Mouse (Mus musculus): Measurements from ENCODE around the gene Gpatch4. TPM values are rescaled to one million over a fixed set of nuclear protein-coding genes. Genes with fewer than 3 reads are reported as not detected.
A peak's percentile ranks its signal among the peaks of the same experiment; 100 is the strongest.

Gpatch4 gene
- polyA plus RNA-seq, 1 experiment from 2014 or later, result 23.9 TPM

- no peak within 1 kb of the TSS for H3K4me2 ChIP-seq
- H3K27ac ChIP-seq (ENCODE audit: low read depth, low read length), result no peak within 1 kb of the TSS
- no peak for ATAC-seq (replicated peaks; ENCODE audit: insufficient number of reproducible peaks, low FRiP score, low TSS enrichment)
- H3K9ac ChIP-seq (ENCODE audit: low read depth, low read length), result no peak within 1 kb of the TSS
- H3K27me3 ChIP-seq (ENCODE audit: control insufficient read depth, insufficient read depth, low read length), result peaks cover 72% of the 10 kb centered on the region
- peaks cover 9% of the 10 kb centered on the region for H3K4me1 ChIP-seq (ENCODE audit: control insufficient read depth, insufficient read depth, low read length)
- no peaks in the 10 kb centered on the region for H3K36me3 ChIP-seq (ENCODE audit: control insufficient read depth, insufficient read depth, low read length)
- 47% methylated on average over 5 of the region's 5 CpGs for WGBS (ENCODE audit: insufficient replicate concordance)
- H3K9me3 ChIP-seq (replicated peaks; ENCODE audit: control insufficient read depth, low read length), result peaks cover 7% of the 10 kb centered on the region; the same call in 1 of the 2 replicates
- no peak within 1 kb of the TSS for H3K4me3 ChIP-seq (ENCODE audit: low read depth, low read length)
These were observed 15.3 kb upstream of the Gpatch4 start, which contains the start of gene Hapln2 for GRCm38 (mm10) chr3:88027434-88028186. TSS of gene Hapln2 (minus strand) at chr3:88027583.

GRCm38 (mm10) chr3:88030608-88031395 lies 12.1 kb upstream of the Gpatch4 start:
- no peak for ATAC-seq (replicated peaks; ENCODE audit: insufficient number of reproducible peaks, low FRiP score, low TSS enrichment)
- H3K4me3 ChIP-seq (ENCODE audit: low read depth, low read length), result no peak overlapping the region
- H3K27ac ChIP-seq (ENCODE audit: low read depth, low read length), result no peak overlapping the region
- 0 out of 2 replicates have a peak overlapping the region, but pooled peaks have one; percentile 10 for H3K9ac ChIP-seq (ENCODE audit: low read depth, low read length)
- 16% methylated on average over 19 of the region's 19 CpGs for WGBS (ENCODE audit: insufficient replicate concordance)
- H3K27me3 ChIP-seq (ENCODE audit: control insufficient read depth, insufficient read depth, low read length), result peaks cover 42% of the 10 kb centered on the region
- H3K4me1 ChIP-seq (ENCODE audit: control insufficient read depth, insufficient read depth, low read length), result no peaks in the 10 kb centered on the region
- no peaks in the 10 kb centered on the region for H3K36me3 ChIP-seq (ENCODE audit: control insufficient read depth, insufficient read depth, low read length)
- peaks cover 7% of the 10 kb centered on the region; the same call in 1 of the 2 replicates for H3K9me3 ChIP-seq (replicated peaks; ENCODE audit: control insufficient read depth, low read length)
- H3K4me2 ChIP-seq, result peak overlapping the region; percentile 23; the same call in 1 of the 2 replicates

GRCm38 (mm10) chr3:88033506-88033905 lies 9.4 kb upstream of the Gpatch4 start:
- ATAC-seq (replicated peaks; ENCODE audit: insufficient number of reproducible peaks, low FRiP score, low TSS enrichment), result no peak
- H3K27me3 ChIP-seq (ENCODE audit: control insufficient read depth, insufficient read depth, low read length), result peaks cover 28% of the 10 kb centered on the region
- WGBS (ENCODE audit: insufficient replicate concordance), result 52% methylated on average over 5 of the region's 5 CpGs

GRCm38 (mm10) chr3:88035561-88036293 lies 7.2 kb upstream of the Gpatch4 start:
- 62% methylated on average over 1 of the region's 1 CpGs for WGBS (ENCODE audit: insufficient replicate concordance)
- Histone ChIP-seq H3K4me1 (ENCODE audit: control insufficient read depth, insufficient read depth, low read length) (no peaks in the 10 kb centered on the region), H3K36me3 (ENCODE audit: control insufficient read depth, insufficient read depth, low read length) (no peaks in the 10 kb centered on the region), H3K27me3 (ENCODE audit: control insufficient read depth, insufficient read depth, low read length) (peaks cover 23% of the 10 kb centered on the region), H3K9ac (ENCODE audit: low read depth, low read length) (no peak overlapping the region), H3K4me2 (no peak overlapping the region), H3K27ac (ENCODE audit: low read depth, low read length) (no peak overlapping the region), H3K9me3 (replicated peaks; ENCODE audit: control insufficient read depth, low read length) (no peaks in the 10 kb centered on the region), H3K4me3 (ENCODE audit: low read depth, low read length) (no peak overlapping the region)
- ATAC-seq (replicated peaks; ENCODE audit: insufficient number of reproducible peaks, low FRiP score, low TSS enrichment), result no peak

More at GRCm38 (mm10) chr3:88033506-88033905, 9.4 kb upstream of the Gpatch4 start:
- Histone ChIP-seq H3K4me2 (no peak overlapping the region), H3K9ac (ENCODE audit: low read depth, low read length) (no peak overlapping the region), H3K27ac (ENCODE audit: low read depth, low read length) (no peak overlapping the region), H3K4me1 (ENCODE audit: control insufficient read depth, insufficient read depth, low read length) (no peaks in the 10 kb centered on the region), H3K4me3 (ENCODE audit: low read depth, low read length) (no peak overlapping the region), H3K9me3 (replicated peaks; ENCODE audit: control insufficient read depth, low read length) (no peaks in the 10 kb centered on the region), H3K36me3 (ENCODE audit: control insufficient read depth, insufficient read depth, low read length) (no peaks in the 10 kb centered on the region)

- Histone ChIP-seq H3K4me2 (no peak overlapping the region), H3K4me3 (ENCODE audit: low read depth, low read length) (no peak overlapping the region), H3K9me3 (replicated peaks; ENCODE audit: control insufficient read depth, low read length) (no peaks in the 10 kb centered on the region), H3K36me3 (ENCODE audit: control insufficient read depth, insufficient read depth, low read length) (peaks cover 11% of the 10 kb centered on the region), H3K9ac (ENCODE audit: low read depth, low read length) (no peak overlapping the region), H3K27me3 (ENCODE audit: control insufficient read depth, insufficient read depth, low read length) (no peaks in the 10 kb centered on the region), H3K27ac (ENCODE audit: low read depth, low read length) (no peak overlapping the region), H3K4me1 (ENCODE audit: control insufficient read depth, insufficient read depth, low read length) (0 out of 2 replicates have a peak, but pooled peaks cover 3% of the 10 kb centered on the region)
- no peak for ATAC-seq (replicated peaks; ENCODE audit: insufficient number of reproducible peaks, low FRiP score, low TSS enrichment)
- 65% methylated on average over 3 of the region's 3 CpGs for WGBS (ENCODE audit: insufficient replicate concordance)
These were observed 6.6 kb downstream of the Gpatch4 start for GRCm38 (mm10) chr3:88049532-88049931.

GRCm38 (mm10) chr3:88057030-88057429 lies 14.1 kb downstream of the Gpatch4 start:
- H3K9ac ChIP-seq (ENCODE audit: low read depth, low read length), result no peak overlapping the region; the same call in 1 of the 2 replicates

GRCm38 (mm10) chr3:88057902-88058696 lies 15.2 kb downstream of the Gpatch4 start, which contains the start of gene Naxe:
TSS of gene Naxe (minus strand) at chr3:88058495.
- H3K9ac ChIP-seq (ENCODE audit: low read depth, low read length), result peak within 1 kb of the TSS; percentile 81
- H3K27ac ChIP-seq (ENCODE audit: low read depth, low read length), result peak within 1 kb of the TSS; percentile 36
- H3K4me3 ChIP-seq (ENCODE audit: low read depth, low read length), result peak within 1 kb of the TSS; percentile 79
- H3K36me3 ChIP-seq (ENCODE audit: control insufficient read depth, insufficient read depth, low read length), result peaks cover 7% of the 10 kb centered on the region
- no peaks in the 10 kb centered on the region for H3K27me3 ChIP-seq (ENCODE audit: control insufficient read depth, insufficient read depth, low read length)
- peak; percentile 86 for ATAC-seq (replicated peaks; ENCODE audit: insufficient number of reproducible peaks, low FRiP score, low TSS enrichment)
- WGBS (ENCODE audit: insufficient replicate concordance), result 1% methylated on average over 60 of the region's 60 CpGs
- H3K9me3 ChIP-seq (replicated peaks; ENCODE audit: control insufficient read depth, low read length), result no peaks in the 10 kb centered on the region
- peak within 1 kb of the TSS; percentile 96 for H3K4me2 ChIP-seq
- peaks cover 11% of the 10 kb centered on the region for H3K4me1 ChIP-seq (ENCODE audit: control insufficient read depth, insufficient read depth, low read length)

More at GRCm38 (mm10) chr3:88057030-88057429, 14.1 kb downstream of the Gpatch4 start:
- H3K4me3 ChIP-seq (ENCODE audit: low read depth, low read length), result no peak overlapping the region; the same call in 1 of the 2 replicates
- no peaks in the 10 kb centered on the region for H3K9me3 ChIP-seq (replicated peaks; ENCODE audit: control insufficient read depth, low read length)
- H3K4me1 ChIP-seq (ENCODE audit: control insufficient read depth, insufficient read depth, low read length), result peaks cover 11% of the 10 kb centered on the region
- ATAC-seq (replicated peaks; ENCODE audit: insufficient number of reproducible peaks, low FRiP score, low TSS enrichment), result no peak
- H3K27ac ChIP-seq (ENCODE audit: low read depth, low read length), result no peak overlapping the region
- no peaks in the 10 kb centered on the region for H3K27me3 ChIP-seq (ENCODE audit: control insufficient read depth, insufficient read depth, low read length)
- peaks cover 14% of the 10 kb centered on the region for H3K36me3 ChIP-seq (ENCODE audit: control insufficient read depth, insufficient read depth, low read length)
- 80% methylated on average over 6 of the region's 6 CpGs for WGBS (ENCODE audit: insufficient replicate concordance)
- no peak overlapping the region; the same call in 1 of the 2 replicates for H3K4me2 ChIP-seq

Measured in heart, embryonic 11.5 days (tissue).